Mouse (Mus musculus) liver, adult 2 months (tissue): Measurements from ENCODE around the gene Eif2d.

Experiments used
- CTCF ChIP-seq: fragments of 200-500 bp; IDR thresholded peaks from 2 replicates; pipeline ENCODE4 v1.5.1; 2011; ENCODE audit warnings: low read depth, low read length, control low read depth
- POLR2A ChIP-seq: fragments of 200-500 bp; IDR thresholded peaks from 2 replicates; pipeline ENCODE4 v1.6.1; 2011; ENCODE audit warnings: low read length, control low read depth; ENCODE audit not compliant: insufficient read depth; ENCODE audit errors: extremely low read depth

DNA sequence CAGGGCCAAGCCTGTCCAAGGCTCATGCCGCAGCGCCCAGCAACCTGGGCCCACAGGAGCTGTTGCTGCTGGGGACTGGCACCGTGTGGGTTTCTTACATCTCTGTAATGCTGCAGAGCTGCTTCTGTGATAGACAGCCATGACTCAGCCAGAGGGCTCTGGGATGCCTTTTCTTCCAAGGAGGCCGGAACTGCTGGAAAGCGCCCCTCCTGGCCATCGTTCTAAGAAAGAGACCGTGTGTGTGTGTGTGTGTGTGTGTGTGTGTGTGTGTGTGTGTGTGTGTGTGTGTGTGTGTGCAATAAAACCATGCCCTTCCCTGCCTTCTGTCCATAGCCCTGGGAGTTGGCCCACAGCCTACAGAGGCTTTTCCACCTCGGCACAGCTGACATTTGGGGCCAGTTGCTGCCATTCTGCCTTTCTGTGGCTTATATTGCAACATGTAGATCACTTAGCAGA is 57.0 kb downstream of the Eif2d start:
- no peak for TF ChIP-seq CTCF
- no peak for TF ChIP-seq POLR2A
